Mouse (Mus musculus): ENCODE measurements around the gene Sorcs3. TPM values are rescaled to one million over a fixed set of nuclear protein-coding genes. Genes with fewer than 3 reads are reported as not detected.
A peak's percentile ranks its signal among the peaks of the same experiment; 100 is the strongest.

The Sorcs3 gene
- 13.6 and 15.2 TPM in 2 replicates for polyA plus RNA-seq (2014; fragmentation: Nextera tagmentation; extraction: Ambion mirVana)

DNA sequence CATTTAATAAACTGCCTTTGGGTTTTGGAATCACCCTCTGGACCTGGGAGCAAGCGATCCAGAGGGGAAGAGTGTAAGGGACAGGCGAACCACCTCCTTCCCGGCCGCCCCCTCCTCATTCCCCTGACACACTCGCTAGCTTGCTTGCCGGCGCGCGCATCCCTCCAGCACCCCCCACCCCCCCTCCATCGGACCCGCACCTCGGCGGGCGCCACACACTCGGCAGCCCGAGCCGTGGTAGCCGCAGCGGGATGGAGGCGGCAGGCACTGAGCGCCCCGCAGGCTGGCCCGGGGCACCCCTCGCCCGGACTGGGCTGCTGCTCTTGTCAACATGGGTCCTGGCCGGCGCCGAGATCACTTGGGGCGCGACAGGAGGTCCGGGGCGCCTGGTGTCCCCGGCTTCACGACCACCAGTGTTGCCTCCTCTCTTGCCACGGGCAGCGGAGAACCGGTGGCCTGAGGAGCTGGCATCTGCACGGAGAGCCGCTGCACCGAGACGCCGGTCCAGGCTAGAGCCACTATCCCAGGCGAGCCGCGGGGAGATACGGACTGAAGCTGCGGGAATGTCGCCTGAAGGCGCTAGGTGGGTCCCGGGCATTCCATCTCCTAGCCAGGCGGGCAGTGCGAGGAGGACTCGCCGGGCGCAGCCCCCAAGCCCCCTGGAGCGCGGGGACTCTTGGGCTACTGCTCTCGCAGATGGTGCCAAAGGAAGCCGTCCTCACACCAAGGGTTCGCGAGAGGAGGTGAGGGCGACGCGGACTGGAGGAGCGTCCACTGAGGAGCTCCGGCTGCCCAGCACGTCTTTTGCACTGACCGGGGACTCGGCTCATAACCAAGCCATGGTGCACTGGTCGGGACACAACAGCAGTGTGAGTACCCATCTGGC, at the start of gene Sorcs3:
Sorcs3 (plus strand) TSS at position 97 of the 886 bp plus-strand sequence.
- H3K36me3 ChIP-seq (ENCODE audit: control insufficient read depth, insufficient read depth, low read length): no peaks in the 10 kb centered on the region; the same call in 1 of the 2 replicates
- peak; percentile 77 for DNase-seq
- under 1% methylated on average over 70 of the region's 70 CpGs for WGBS
- peak; percentile 46; the same call in 1 of the 2 replicates for ATAC-seq (ENCODE audit: low FRiP score, low TSS enrichment)
- peaks cover 3% of the 10 kb centered on the region for H3K27me3 ChIP-seq (ENCODE audit: control insufficient read depth, insufficient read depth, low read length)
- peak within 1 kb of the TSS; percentile 79 for H3K9ac ChIP-seq (replicated peaks; ENCODE audit: low read length)
- peak within 1 kb of the TSS; percentile 96 for H3K4me2 ChIP-seq (ENCODE audit: low read length)
- H3K27ac ChIP-seq (replicated peaks; ENCODE audit: low read depth, low read length): peak within 1 kb of the TSS; percentile 82
- peak within 1 kb of the TSS; percentile 64 for H3K4me3 ChIP-seq (replicated peaks; ENCODE audit: low read depth, low read length)
- no peaks in the 10 kb centered on the region for H3K9me3 ChIP-seq (ENCODE audit: control insufficient read depth, low read length)
- H3K4me1 ChIP-seq (ENCODE audit: control insufficient read depth, insufficient read depth, low read length): peaks cover 9% of the 10 kb centered on the region

DNA sequence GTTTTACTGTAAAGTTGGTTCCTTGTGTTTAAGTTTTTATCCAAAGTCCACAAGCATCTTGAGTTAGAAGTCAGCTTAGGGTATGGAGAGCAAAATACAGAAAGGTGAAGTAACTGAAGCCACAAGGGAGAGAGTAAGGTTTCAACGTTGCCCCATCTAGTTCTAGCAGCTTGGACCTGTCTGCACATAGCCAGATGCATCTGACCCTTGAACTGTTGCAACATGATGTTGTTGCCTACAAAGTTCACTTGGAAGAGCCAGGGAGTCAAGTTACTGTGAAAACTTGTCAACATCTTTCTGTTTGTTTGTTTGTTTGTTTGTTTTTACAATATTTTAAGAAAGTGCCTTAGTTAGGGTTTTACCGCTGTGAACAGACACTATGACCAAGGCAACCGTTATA, 40.5 kb upstream of the Sorcs3 start:
- no peak overlapping the region for H3K27ac ChIP-seq (replicated peaks; ENCODE audit: low read depth, low read length)
- WGBS: 96% methylated on average over 3 of the region's 3 CpGs
- no peak overlapping the region for H3K4me2 ChIP-seq (ENCODE audit: low read length)
- H3K4me1 ChIP-seq (ENCODE audit: control insufficient read depth, insufficient read depth, low read length): no peaks in the 10 kb centered on the region
- H3K36me3 ChIP-seq (ENCODE audit: control insufficient read depth, insufficient read depth, low read length): no peaks in the 10 kb centered on the region
- no peaks in the 10 kb centered on the region for H3K9me3 ChIP-seq (ENCODE audit: control insufficient read depth, low read length)
- ATAC-seq (ENCODE audit: low FRiP score, low TSS enrichment) (no peak), DNase-seq (no peak)
- no peak overlapping the region for H3K4me3 ChIP-seq (replicated peaks; ENCODE audit: low read depth, low read length)
- no peaks in the 10 kb centered on the region for H3K27me3 ChIP-seq (ENCODE audit: control insufficient read depth, insufficient read depth, low read length)
- H3K9ac ChIP-seq (replicated peaks; ENCODE audit: low read length): no peak overlapping the region

DNA sequence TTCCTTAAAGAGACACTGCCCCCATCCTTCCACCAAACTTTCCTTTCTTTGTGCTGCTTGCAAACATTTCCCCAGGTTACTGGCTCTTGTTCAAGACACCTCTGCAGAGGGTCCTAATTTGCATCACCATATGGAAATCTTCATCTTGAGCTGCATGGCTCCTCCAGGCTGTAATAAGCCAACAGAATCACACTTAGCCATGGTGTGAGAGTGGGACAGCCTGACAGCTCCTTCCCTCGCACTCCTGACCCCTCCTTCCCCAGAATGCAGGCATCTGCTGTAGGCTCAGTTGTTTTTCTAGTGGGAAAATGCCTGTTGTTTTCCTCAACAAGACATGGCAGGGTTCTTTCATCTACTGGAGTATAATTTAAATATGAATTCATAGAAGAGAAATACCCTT, 38.7 kb upstream of the Sorcs3 start:
- H3K4me1 ChIP-seq (ENCODE audit: control insufficient read depth, insufficient read depth, low read length): no peaks in the 10 kb centered on the region
- no peaks in the 10 kb centered on the region for H3K27me3 ChIP-seq (ENCODE audit: control insufficient read depth, insufficient read depth, low read length)
- no peak overlapping the region for H3K27ac ChIP-seq (replicated peaks; ENCODE audit: low read depth, low read length)
- no peak overlapping the region for H3K4me3 ChIP-seq (replicated peaks; ENCODE audit: low read depth, low read length)
- no peak overlapping the region for H3K4me2 ChIP-seq (ENCODE audit: low read length)
- ATAC-seq (ENCODE audit: low FRiP score, low TSS enrichment) (no peak), DNase-seq (no peak)
- H3K9ac ChIP-seq (replicated peaks; ENCODE audit: low read length): no peak overlapping the region
- 42% methylated on average over 1 of the region's 1 CpGs for WGBS
- no peaks in the 10 kb centered on the region for H3K36me3 ChIP-seq (ENCODE audit: control insufficient read depth, insufficient read depth, low read length)
- no peaks in the 10 kb centered on the region for H3K9me3 ChIP-seq (ENCODE audit: control insufficient read depth, low read length)

DNA sequence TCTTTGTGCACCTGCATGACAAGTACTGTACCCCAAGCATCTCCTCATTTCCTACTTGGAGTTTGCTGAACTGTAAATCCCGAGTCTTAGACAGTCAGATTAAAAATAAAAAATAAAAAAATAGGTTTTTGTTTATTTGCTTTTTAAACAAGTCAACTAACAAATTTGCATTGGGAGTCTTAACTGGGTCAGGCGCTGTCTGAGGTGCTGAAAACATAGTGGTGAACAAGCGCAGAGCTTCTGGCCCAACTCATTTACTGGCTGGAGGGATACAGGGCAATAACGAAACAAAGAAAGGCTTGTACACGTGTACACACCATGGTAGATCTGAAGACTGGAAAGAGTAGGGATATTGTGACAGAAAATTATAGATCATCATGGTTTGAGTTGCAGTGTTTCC, 37.5 kb upstream of the Sorcs3 start:
- Histone ChIP-seq H3K9ac (replicated peaks; ENCODE audit: low read length) (no peak overlapping the region), H3K4me1 (ENCODE audit: control insufficient read depth, insufficient read depth, low read length) (no peaks in the 10 kb centered on the region), H3K27me3 (ENCODE audit: control insufficient read depth, insufficient read depth, low read length) (no peaks in the 10 kb centered on the region), H3K36me3 (ENCODE audit: control insufficient read depth, insufficient read depth, low read length) (no peaks in the 10 kb centered on the region), H3K9me3 (ENCODE audit: control insufficient read depth, low read length) (no peaks in the 10 kb centered on the region), H3K4me3 (replicated peaks; ENCODE audit: low read depth, low read length) (no peak overlapping the region), H3K4me2 (ENCODE audit: low read length) (no peak overlapping the region), H3K27ac (replicated peaks; ENCODE audit: low read depth, low read length) (no peak overlapping the region)
- ATAC-seq (ENCODE audit: low FRiP score, low TSS enrichment) (no peak), DNase-seq (peak; percentile 21)
- 67% methylated on average over 5 of the region's 5 CpGs for WGBS

DNA sequence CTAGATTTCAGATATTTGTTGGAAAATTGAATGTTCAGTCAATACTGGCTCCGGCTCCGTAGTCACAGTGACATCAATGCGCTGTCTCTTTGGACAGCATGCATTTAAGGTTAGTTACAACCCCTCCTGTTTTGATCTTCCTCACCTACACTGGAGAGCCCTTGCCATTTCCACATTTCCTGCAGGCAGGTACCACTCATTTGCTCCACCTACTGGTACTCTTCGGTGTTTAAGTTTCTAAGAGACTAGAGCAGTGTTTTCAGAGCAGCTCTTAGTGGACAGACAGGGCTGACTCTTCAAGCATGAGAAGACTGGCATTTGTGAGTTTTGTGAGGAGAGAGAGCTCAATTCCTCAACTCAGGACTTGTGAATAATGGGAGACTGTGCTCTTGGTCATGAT, 31.1 kb upstream of the Sorcs3 start:
- no peaks in the 10 kb centered on the region for H3K36me3 ChIP-seq (ENCODE audit: control insufficient read depth, insufficient read depth, low read length)
- H3K27ac ChIP-seq (replicated peaks; ENCODE audit: low read depth, low read length): no peak overlapping the region
- H3K4me2 ChIP-seq (ENCODE audit: low read length): no peak overlapping the region
- no peak for ATAC-seq (ENCODE audit: low FRiP score, low TSS enrichment)
- H3K4me3 ChIP-seq (replicated peaks; ENCODE audit: low read depth, low read length): no peak overlapping the region
- H3K4me1 ChIP-seq (ENCODE audit: control insufficient read depth, insufficient read depth, low read length): no peaks in the 10 kb centered on the region
- no peaks in the 10 kb centered on the region for H3K9me3 ChIP-seq (ENCODE audit: control insufficient read depth, low read length)
- 71% methylated on average over 4 of the region's 4 CpGs for WGBS
- DNase-seq: peak; percentile 28
- H3K27me3 ChIP-seq (ENCODE audit: control insufficient read depth, insufficient read depth, low read length): no peaks in the 10 kb centered on the region
- H3K9ac ChIP-seq (replicated peaks; ENCODE audit: low read length): no peak overlapping the region

DNA sequence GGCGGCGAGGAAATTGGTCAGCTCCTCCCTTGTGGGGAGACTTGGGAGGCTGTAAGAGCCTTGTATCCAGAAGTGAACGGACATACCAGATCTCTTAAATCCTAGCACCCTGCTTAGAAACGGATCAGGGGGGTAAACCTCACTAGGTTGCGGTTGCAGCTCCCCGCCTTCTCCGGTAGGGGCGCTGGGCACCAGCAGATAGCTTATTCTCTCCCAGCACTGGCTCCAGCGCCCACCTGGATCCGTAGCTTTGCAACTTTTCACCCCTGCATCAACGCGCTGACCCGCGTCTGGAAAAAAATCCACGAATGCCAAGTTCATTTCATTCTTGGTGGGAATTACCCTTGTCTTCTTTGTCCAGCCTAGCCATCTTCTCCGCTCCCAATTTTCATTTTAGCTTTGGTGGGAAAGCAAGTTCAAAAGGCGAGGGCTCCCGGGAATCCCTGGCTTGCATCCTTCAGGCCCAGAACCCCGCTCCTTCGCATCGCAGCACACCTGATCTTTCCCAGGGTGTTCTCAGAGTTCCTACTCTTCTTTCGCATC, 1.8 kb upstream of the Sorcs3 start:
- DNase-seq (peak; percentile 92), ATAC-seq (ENCODE audit: low FRiP score, low TSS enrichment) (no peak)
- Histone ChIP-seq H3K9ac (replicated peaks; ENCODE audit: low read length) (no peak overlapping the region), H3K4me3 (replicated peaks; ENCODE audit: low read depth, low read length) (peak overlapping the region; percentile 64), H3K4me1 (ENCODE audit: control insufficient read depth, insufficient read depth, low read length) (peaks cover 9% of the 10 kb centered on the region), H3K27me3 (ENCODE audit: control insufficient read depth, insufficient read depth, low read length) (peaks cover 3% of the 10 kb centered on the region; the same call in 1 of the 2 replicates), H3K36me3 (ENCODE audit: control insufficient read depth, insufficient read depth, low read length) (no peaks in the 10 kb centered on the region), H3K4me2 (ENCODE audit: low read length) (peak overlapping the region; percentile 96), H3K27ac (replicated peaks; ENCODE audit: low read depth, low read length) (no peak overlapping the region), H3K9me3 (ENCODE audit: control insufficient read depth, low read length) (no peaks in the 10 kb centered on the region)
- 1% methylated on average over 22 of the region's 22 CpGs for WGBS

DNA sequence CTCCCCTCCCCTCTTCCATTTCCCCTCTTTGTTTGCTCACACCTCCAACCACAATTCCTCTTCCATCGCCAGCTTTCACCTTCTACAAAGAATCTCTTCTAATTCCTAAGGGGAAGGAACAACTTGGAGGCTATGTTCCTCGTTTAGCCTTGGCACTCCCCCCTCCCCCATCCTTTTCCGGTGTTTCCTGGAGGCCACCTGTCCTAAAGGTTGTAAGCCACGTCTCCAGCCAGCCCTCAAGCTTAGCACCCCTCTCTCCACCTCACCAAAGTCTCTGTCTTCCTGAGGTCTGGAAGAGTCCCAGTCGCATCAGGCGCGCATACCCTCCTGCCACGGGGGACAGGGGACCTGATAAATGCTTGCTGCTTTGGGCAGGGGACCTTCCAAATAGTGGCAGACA, 1.3 kb upstream of the Sorcs3 start:
- peaks cover 9% of the 10 kb centered on the region for H3K4me1 ChIP-seq (ENCODE audit: control insufficient read depth, insufficient read depth, low read length)
- peak overlapping the region; percentile 64 for H3K4me3 ChIP-seq (replicated peaks; ENCODE audit: low read depth, low read length)
- H3K36me3 ChIP-seq (ENCODE audit: control insufficient read depth, insufficient read depth, low read length): no peaks in the 10 kb centered on the region
- H3K27me3 ChIP-seq (ENCODE audit: control insufficient read depth, insufficient read depth, low read length): peaks cover 3% of the 10 kb centered on the region
- H3K27ac ChIP-seq (replicated peaks; ENCODE audit: low read depth, low read length): peak overlapping the region; percentile 82
- H3K9ac ChIP-seq (replicated peaks; ENCODE audit: low read length): peak overlapping the region; percentile 79
- no peaks in the 10 kb centered on the region for H3K9me3 ChIP-seq (ENCODE audit: control insufficient read depth, low read length)
- 2% methylated on average over 8 of the region's 8 CpGs for WGBS
- DNase-seq (no peak), ATAC-seq (ENCODE audit: low FRiP score, low TSS enrichment) (no peak)
- H3K4me2 ChIP-seq (ENCODE audit: low read length): peak overlapping the region; percentile 96

DNA sequence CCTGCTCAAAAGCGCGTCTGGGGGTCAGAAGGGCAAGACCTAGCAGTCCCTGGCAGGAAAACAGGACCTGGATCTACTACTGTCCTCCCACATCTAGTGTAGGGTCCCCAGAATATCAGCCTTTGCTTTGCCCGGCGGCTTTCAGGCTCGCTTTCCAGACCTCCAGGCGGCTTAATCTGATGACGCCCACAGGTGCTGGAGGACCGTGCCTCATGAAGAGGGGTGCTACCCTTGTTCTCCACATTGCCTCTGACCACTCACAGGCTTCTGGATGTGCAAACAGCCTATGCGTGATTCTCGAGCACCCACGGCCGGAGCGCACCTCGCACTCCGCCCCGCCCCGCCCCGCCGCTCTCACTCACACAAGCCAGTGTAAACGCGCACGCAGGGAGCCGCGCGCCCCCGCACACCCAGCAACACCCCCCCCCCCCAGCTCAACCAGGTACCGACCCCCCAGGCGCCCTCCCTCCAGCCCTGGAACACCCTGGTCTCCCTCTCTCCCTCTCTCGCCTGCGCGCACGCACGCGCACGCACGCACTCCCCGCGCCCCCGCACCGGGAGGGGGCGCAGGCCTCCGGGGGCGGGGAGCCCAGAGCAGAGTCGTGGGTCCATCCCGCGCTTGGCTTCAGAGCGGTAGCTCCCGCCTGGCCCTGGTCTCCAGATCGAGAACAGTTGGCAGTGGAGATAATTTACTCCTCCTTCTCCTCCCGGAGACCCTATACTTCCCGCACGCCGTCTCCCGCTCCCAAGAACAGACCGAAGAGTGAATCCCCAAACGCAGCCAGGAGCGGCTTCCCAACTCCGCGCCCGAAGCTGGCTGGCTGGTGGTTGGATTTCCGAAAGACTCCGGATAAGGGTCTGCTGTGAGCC, 698 bp upstream of the Sorcs3 start:
- Histone ChIP-seq H3K27ac (replicated peaks; ENCODE audit: low read depth, low read length) (peak overlapping the region; percentile 82), H3K4me2 (ENCODE audit: low read length) (peak overlapping the region; percentile 96), H3K9ac (replicated peaks; ENCODE audit: low read length) (peak overlapping the region; percentile 79), H3K4me3 (replicated peaks; ENCODE audit: low read depth, low read length) (peak overlapping the region; percentile 64), H3K36me3 (ENCODE audit: control insufficient read depth, insufficient read depth, low read length) (no peaks in the 10 kb centered on the region), H3K9me3 (ENCODE audit: control insufficient read depth, low read length) (no peaks in the 10 kb centered on the region), H3K27me3 (ENCODE audit: control insufficient read depth, insufficient read depth, low read length) (peaks cover 3% of the 10 kb centered on the region), H3K4me1 (ENCODE audit: control insufficient read depth, insufficient read depth, low read length) (peaks cover 9% of the 10 kb centered on the region)
- ATAC-seq (ENCODE audit: low FRiP score, low TSS enrichment) (peak; percentile 68; the same call in 1 of the 2 replicates), DNase-seq (peak; percentile 81)
- WGBS: under 1% methylated on average over 42 of the region's 62 CpGs

Measured in midbrain, embryonic 14.5 days (tissue).